Mouse (Mus musculus): ENCODE measurements around the gene Trim63. TPM values are rescaled to one million over a fixed set of nuclear protein-coding genes. Genes with fewer than 3 reads are reported as not detected.

Trim63 gene
- polyA plus RNA-seq, 1 experiment from 2014 or later, result 1.0 TPM

GRCm38 (mm10) chr4:134361215-134361614, 46.3 kb downstream of the Trim63 start:
- Histone ChIP-seq H3K9ac (no peak overlapping the region), H3K27me3 (replicated peaks) (no peaks in the 10 kb centered on the region), H3K36me3 (no peaks in the 10 kb centered on the region), H3K27ac (peak overlapping the region; percentile 27), H3K4me2 (replicated peaks) (no peak overlapping the region), H3K4me3 (replicated peaks) (no peak overlapping the region), H3K4me1 (replicated peaks) (peaks cover 27% of the 10 kb centered on the region), H3K9me3 (no peaks in the 10 kb centered on the region)
- peak; percentile 79 for ATAC-seq
- 17% methylated on average over 5 of the region's 5 CpGs for WGBS

GRCm38 (mm10) chr4:134362124-134362523, 47.2 kb downstream of the Trim63 start:
- peaks cover 25% of the 10 kb centered on the region for H3K4me1 ChIP-seq (replicated peaks)
- H3K27ac ChIP-seq, result peak overlapping the region; percentile 27
- no peaks in the 10 kb centered on the region for H3K27me3 ChIP-seq (replicated peaks)
- H3K4me3 ChIP-seq (replicated peaks), result no peak overlapping the region
- whole genome bisulfite sequencing, result 59% methylated on average over 9 of the region's 9 CpGs
- no peak overlapping the region for H3K4me2 ChIP-seq (replicated peaks)
- ATAC-seq, result no peak
- H3K9ac ChIP-seq, result no peak overlapping the region
- no peaks in the 10 kb centered on the region for H3K9me3 ChIP-seq
- H3K36me3 ChIP-seq, result no peaks in the 10 kb centered on the region

- no peak overlapping the region for H3K4me3 ChIP-seq (replicated peaks)
- 32% methylated on average over 9 of the region's 9 CpGs for WGBS
- no peaks in the 10 kb centered on the region for H3K27me3 ChIP-seq (replicated peaks)
- ATAC-seq, result no peak
- H3K4me2 ChIP-seq (replicated peaks), result peak overlapping the region; percentile 27
- H3K9me3 ChIP-seq, result no peaks in the 10 kb centered on the region
- no peak overlapping the region for H3K27ac ChIP-seq
- H3K36me3 ChIP-seq, result no peaks in the 10 kb centered on the region
- peaks cover 20% of the 10 kb centered on the region for H3K4me1 ChIP-seq (replicated peaks)
- H3K9ac ChIP-seq, result no peak overlapping the region
These were observed 47.7 kb downstream of the Trim63 start for GRCm38 (mm10) chr4:134362586-134362985.

GRCm38 (mm10) chr4:134365280-134365679, 50.4 kb downstream of the Trim63 start:
- no peak overlapping the region for H3K4me2 ChIP-seq (replicated peaks)
- H3K36me3 ChIP-seq, result no peaks in the 10 kb centered on the region
- no peak overlapping the region for H3K9ac ChIP-seq
- peaks cover 6% of the 10 kb centered on the region; the same call in 1 of the 2 replicates for H3K27me3 ChIP-seq (replicated peaks)
- no peak overlapping the region for H3K27ac ChIP-seq
- H3K4me1 ChIP-seq (replicated peaks), result peaks cover 22% of the 10 kb centered on the region
- no peak for ATAC-seq
- no peaks in the 10 kb centered on the region for H3K9me3 ChIP-seq
- WGBS, result 51% methylated on average over 5 of the region's 5 CpGs
- no peak overlapping the region for H3K4me3 ChIP-seq (replicated peaks)

- peaks cover 27% of the 10 kb centered on the region for H3K27me3 ChIP-seq (replicated peaks)
- H3K36me3 ChIP-seq, result no peaks in the 10 kb centered on the region
- no peaks in the 10 kb centered on the region for H3K9me3 ChIP-seq
- 2% methylated on average over 18 of the region's 18 CpGs for WGBS
- ATAC-seq, result no peak
- H3K4me1 ChIP-seq (replicated peaks), result peaks cover 22% of the 10 kb centered on the region
- peak overlapping the region; percentile 96 for H3K4me2 ChIP-seq (replicated peaks)
- H3K4me3 ChIP-seq (replicated peaks), result peak overlapping the region; percentile 44
- no peak overlapping the region for H3K27ac ChIP-seq
- peak overlapping the region; percentile 39; the same call in 1 of the 2 replicates for H3K9ac ChIP-seq
These were observed 55.8 kb downstream of the Trim63 start for GRCm38 (mm10) chr4:134370649-134371221.

- Histone ChIP-seq H3K36me3 (no peaks in the 10 kb centered on the region), H3K27ac (no peak overlapping the region), H3K4me1 (replicated peaks) (peaks cover 22% of the 10 kb centered on the region), H3K9ac (peak overlapping the region; percentile 39; the same call in 1 of the 2 replicates), H3K27me3 (replicated peaks) (peaks cover 27% of the 10 kb centered on the region), H3K9me3 (no peaks in the 10 kb centered on the region), H3K4me2 (replicated peaks) (peak overlapping the region; percentile 96), H3K4me3 (replicated peaks) (peak overlapping the region; percentile 44)
- 0 out of 2 replicates have a peak, but pooled peaks have one; percentile 24 for ATAC-seq
- WGBS, result under 1% methylated on average over 17 of the region's 17 CpGs
These were observed 56.5 kb downstream of the Trim63 start for GRCm38 (mm10) chr4:134371316-134371855.

- under 1% methylated on average over 16 of the region's 16 CpGs for WGBS
- Histone ChIP-seq H3K27ac (no peak overlapping the region), H3K9me3 (no peaks in the 10 kb centered on the region), H3K4me2 (replicated peaks) (peak overlapping the region; percentile 96), H3K4me3 (replicated peaks) (peak overlapping the region; percentile 44), H3K36me3 (no peaks in the 10 kb centered on the region), H3K9ac (peak overlapping the region; percentile 35; the same call in 1 of the 2 replicates), H3K27me3 (replicated peaks) (peaks cover 27% of the 10 kb centered on the region), H3K4me1 (replicated peaks) (peaks cover 22% of the 10 kb centered on the region)
- ATAC-seq, result peak; percentile 86
These were observed 57.4 kb downstream of the Trim63 start for GRCm38 (mm10) chr4:134372294-134372747.

GRCm38 (mm10) chr4:134373295-134373694, 58.4 kb downstream of the Trim63 start:
- H3K27me3 ChIP-seq (replicated peaks), result peaks cover 27% of the 10 kb centered on the region
- no peak for ATAC-seq

GRCm38 (mm10) chr4:134374306-134374705, 59.4 kb downstream of the Trim63 start:
- Histone ChIP-seq H3K36me3 (no peaks in the 10 kb centered on the region), H3K4me3 (replicated peaks) (no peak overlapping the region), H3K9ac (no peak overlapping the region), H3K4me2 (replicated peaks) (no peak overlapping the region), H3K27me3 (replicated peaks) (peaks cover 25% of the 10 kb centered on the region), H3K4me1 (replicated peaks) (peaks cover 33% of the 10 kb centered on the region), H3K27ac (no peak overlapping the region), H3K9me3 (no peaks in the 10 kb centered on the region)
- ATAC-seq, result no peak
- WGBS, result 47% methylated on average over 1 of the region's 1 CpGs

More at GRCm38 (mm10) chr4:134373295-134373694, 58.4 kb downstream of the Trim63 start:
- no peaks in the 10 kb centered on the region for H3K36me3 ChIP-seq
- no peaks in the 10 kb centered on the region for H3K9me3 ChIP-seq
- 92% methylated on average over 8 of the region's 8 CpGs for WGBS
- H3K4me3 ChIP-seq (replicated peaks), result no peak overlapping the region
- H3K4me2 ChIP-seq (replicated peaks), result no peak overlapping the region
- H3K4me1 ChIP-seq (replicated peaks), result peaks cover 26% of the 10 kb centered on the region
- H3K27ac ChIP-seq, result no peak overlapping the region
- H3K9ac ChIP-seq, result no peak overlapping the region

GRCm38 (mm10) chr4:134378089-134378615, 63.2 kb downstream of the Trim63 start:
- Histone ChIP-seq H3K9ac (no peak overlapping the region), H3K4me1 (replicated peaks) (peaks cover 10% of the 10 kb centered on the region; the same call in 1 of the 2 replicates), H3K9me3 (no peaks in the 10 kb centered on the region), H3K27me3 (replicated peaks) (no peaks in the 10 kb centered on the region), H3K4me3 (replicated peaks) (no peak overlapping the region), H3K36me3 (no peaks in the 10 kb centered on the region), H3K27ac (no peak overlapping the region), H3K4me2 (replicated peaks) (no peak overlapping the region)
- 34% methylated on average over 9 of the region's 10 CpGs for WGBS
- ATAC-seq, result peak; percentile 27; the same call in 1 of the 2 replicates
